Mouse (Mus musculus) hindbrain, embryonic 15.5 days (tissue): Measurements from ENCODE around the gene Olfr1315-ps1. TPM values are rescaled to one million over a fixed set of nuclear protein-coding genes. Genes with fewer than 3 reads are reported as not detected.

Experiments
- ATAC-seq: fragments of 200-750 bp; cut with Nextera tagmentation; 2 replicates; pipeline ENCODE4 v1.8.0; 2017; ENCODE audit warnings: low read depth, moderate number of reproducible peaks, moderate TSS enrichment; ENCODE audit not compliant: low FRiP score
- H3K27ac ChIP-seq: fragments of 300-500 bp; sonication (generic); replicated peaks from 2 replicates; pipeline ENCODE4 v1.5.1; 2015; ENCODE audit warnings: mild to moderate bottlenecking, inconsistent platforms
- H3K27me3 ChIP-seq: fragments of 300-500 bp; sonication (generic); 2 replicates; pipeline ENCODE4 v1.6.1; 2015; ENCODE audit warnings: control low read depth, inconsistent platforms
- H3K36me3 ChIP-seq: fragments of 300-500 bp; sonication (generic); 2 replicates; pipeline ENCODE4 v1.6.1; 2015; ENCODE audit warnings: control low read depth, inconsistent platforms
- H3K4me1 ChIP-seq: fragments of 300-500 bp; sonication (generic); replicated peaks from 2 replicates; pipeline ENCODE4 v1.6.1; 2015; ENCODE audit warnings: control low read depth, inconsistent platforms
- H3K4me2 ChIP-seq: fragments of 300-500 bp; sonication (generic); 2 replicates; pipeline ENCODE4 v1.6.1; 2015; ENCODE audit warnings: moderate library complexity, mild to moderate bottlenecking, inconsistent platforms
- H3K4me3 ChIP-seq: fragments of 300-500 bp; sonication (generic); 2 replicates; pipeline ENCODE4 v1.5.1; 2015; ENCODE audit warnings: mild to moderate bottlenecking, inconsistent platforms
- H3K9ac ChIP-seq: fragments of 300-500 bp; sonication (generic); 2 replicates; pipeline ENCODE4 v1.6.1; 2015; ENCODE audit warnings: inconsistent platforms
- H3K9me3 ChIP-seq: fragments of 300-500 bp; sonication (generic); 2 replicates; pipeline ENCODE4 v1.6.1; 2016; ENCODE audit warnings: control low read depth, inconsistent platforms
- WGBS: fragments of 180-500 bp; shearing (Covaris S2); methylation state at CpG from one replicate; pipeline ENCODE4 v1.1.7; 2015; 5-methylcytosine and 5-hydroxymethylcytosine counted together
- polyA plus RNA-seq: library from polyadenylated mRNA; unstranded; fragments of >200 nt; fragmentation: Nextera tagmentation; extraction: Ambion mirVana; gene quantifications from 2 replicates; pipeline ENCODE4 v1.2.1, GENCODE M21; 2015

Gene Olfr1315-ps1
- polyA plus RNA-seq: not detected in 2 replicates

DNA sequence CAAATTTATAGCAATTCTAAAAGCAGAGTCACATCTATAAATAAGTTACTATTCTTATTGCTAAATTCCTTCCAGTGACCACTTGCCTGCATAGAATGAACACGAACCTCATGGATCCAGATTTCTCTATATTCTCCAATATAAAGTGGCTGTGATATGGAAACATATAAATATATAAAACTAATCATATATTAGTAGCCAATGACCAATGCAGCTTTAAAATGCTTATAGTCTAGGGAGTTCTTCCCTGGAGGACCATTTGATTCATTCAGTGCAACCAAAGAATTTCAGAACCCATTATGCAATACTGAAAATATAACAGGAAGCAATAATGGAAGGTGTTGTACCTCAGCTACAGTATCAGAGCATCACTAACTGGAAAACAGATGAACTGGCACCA is at the start of gene Olfr1315-ps1:
Olfr1315-ps1 (minus strand) TSS at position 101 of the 400 bp plus-strand sequence.
- Histone ChIP-seq H3K27me3 (no peaks in the 10 kb centered on the region), H3K4me1 (no peaks in the 10 kb centered on the region), H3K36me3 (no peaks in the 10 kb centered on the region), H3K9me3 (no peaks in the 10 kb centered on the region), H3K9ac (no peak within 1 kb of the TSS), H3K4me3 (no peak within 1 kb of the TSS), H3K4me2 (no peak within 1 kb of the TSS), H3K27ac (no peak within 1 kb of the TSS)
- ATAC-seq: no peak
- 78% methylated on average over 1 of the region's 1 CpGs for WGBS

DNA sequence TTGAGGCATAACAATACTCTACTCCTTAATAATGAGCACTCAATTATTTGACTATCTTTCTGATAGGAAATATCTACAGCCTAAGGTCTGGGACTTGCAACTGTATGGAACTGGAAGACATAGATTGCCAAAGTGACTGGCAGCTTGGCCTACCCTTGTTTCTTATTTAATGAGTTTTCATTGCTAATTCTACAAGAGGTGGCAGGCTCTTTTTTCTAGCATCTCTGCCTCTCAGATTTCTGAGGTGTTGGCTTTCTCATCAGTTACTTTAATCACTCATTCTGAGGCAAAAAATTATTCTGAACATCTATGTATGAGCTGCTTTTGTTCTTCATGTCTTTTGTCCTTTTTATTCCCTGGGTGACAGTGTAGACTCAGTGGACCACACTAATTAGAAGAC is 38.7 kb upstream of the Olfr1315-ps1 start, which contains the start of gene Olfr1318:
Olfr1318 (plus strand) TSS at position 301 of the 400 bp plus-strand sequence.
- Histone ChIP-seq H3K4me2 (no peak within 1 kb of the TSS), H3K27ac (no peak within 1 kb of the TSS), H3K9me3 (no peaks in the 10 kb centered on the region), H3K27me3 (no peaks in the 10 kb centered on the region), H3K4me3 (no peak within 1 kb of the TSS), H3K36me3 (no peaks in the 10 kb centered on the region), H3K4me1 (no peaks in the 10 kb centered on the region), H3K9ac (no peak within 1 kb of the TSS)
- ATAC-seq: no peak

- Histone ChIP-seq H3K4me2 (no peak within 1 kb of the TSS), H3K36me3 (no peaks in the 10 kb centered on the region), H3K4me3 (no peak within 1 kb of the TSS), H3K4me1 (no peaks in the 10 kb centered on the region), H3K9ac (no peak within 1 kb of the TSS), H3K27ac (no peak within 1 kb of the TSS), H3K9me3 (no peaks in the 10 kb centered on the region), H3K27me3 (no peaks in the 10 kb centered on the region)
- ATAC-seq: no peak
- 84% methylated on average over 2 of the region's 2 CpGs for WGBS
These were observed 24.8 kb upstream of the Olfr1315-ps1 start, which contains the start of gene Olfr1317 for GRCm38 (mm10) chr2:112140029-112140428. Olfr1317 (plus strand) TSS chr2:112140329.

DNA sequence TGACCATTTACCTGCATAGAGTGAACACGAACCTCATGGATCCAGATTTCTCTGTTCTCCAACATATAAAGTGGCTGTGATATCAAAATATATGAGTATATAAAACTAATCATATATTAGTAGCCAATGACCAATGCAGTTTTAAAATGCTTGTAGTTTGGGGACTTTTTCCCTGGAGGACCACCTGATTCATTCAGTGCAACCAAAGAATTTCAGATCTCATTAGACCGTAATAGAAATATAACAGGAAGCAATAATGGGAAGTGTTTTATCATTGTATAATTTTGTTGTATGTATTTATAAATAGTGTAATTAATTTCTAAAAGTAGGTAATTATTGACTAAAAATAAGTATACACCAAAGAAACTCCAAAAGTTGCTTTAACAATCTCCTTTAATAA is 19.6 kb upstream of the Olfr1315-ps1 start, which contains the start of gene Olfr1316:
Olfr1316 (minus strand) TSS at position 101 of the 400 bp plus-strand sequence.
- Histone ChIP-seq H3K27me3 (no peaks in the 10 kb centered on the region), H3K9me3 (no peaks in the 10 kb centered on the region), H3K4me3 (no peak within 1 kb of the TSS), H3K4me2 (no peak within 1 kb of the TSS), H3K36me3 (no peaks in the 10 kb centered on the region), H3K27ac (no peak within 1 kb of the TSS), H3K4me1 (no peaks in the 10 kb centered on the region), H3K9ac (no peak within 1 kb of the TSS)
- WGBS: 89% methylated on average over 2 of the region's 2 CpGs
- no peak for ATAC-seq

DNA sequence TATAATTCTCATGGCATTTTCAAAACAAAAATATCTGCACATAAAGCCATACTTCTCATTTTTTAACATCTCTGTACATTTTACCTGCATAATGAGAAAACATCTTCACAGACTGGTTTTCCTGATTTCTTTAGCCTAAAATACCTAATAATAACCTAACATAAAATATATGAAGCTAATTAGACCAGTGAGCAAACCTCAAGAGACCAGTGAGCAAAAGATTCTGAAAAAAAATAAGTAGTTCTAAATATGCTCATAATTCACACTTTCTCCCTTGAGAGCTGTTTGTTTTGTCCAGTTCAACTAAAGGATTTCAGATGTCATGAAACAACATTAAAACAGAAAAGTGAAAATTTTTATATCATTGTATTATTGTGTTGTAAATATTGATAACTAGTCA is 18.6 kb downstream of the Olfr1315-ps1 start, which contains the start of gene Olfr1314:
Olfr1314 (minus strand) TSS at position 101 of the 400 bp plus-strand sequence.
- Histone ChIP-seq H3K4me3 (no peak within 1 kb of the TSS), H3K4me1 (no peaks in the 10 kb centered on the region), H3K27me3 (no peaks in the 10 kb centered on the region), H3K9me3 (no peaks in the 10 kb centered on the region), H3K27ac (no peak within 1 kb of the TSS), H3K4me2 (no peak within 1 kb of the TSS), H3K36me3 (no peaks in the 10 kb centered on the region), H3K9ac (no peak within 1 kb of the TSS)
- no peak for ATAC-seq

- H3K27ac ChIP-seq: no peak within 1 kb of the TSS
- H3K9ac ChIP-seq: no peak within 1 kb of the TSS
- H3K9me3 ChIP-seq: no peaks in the 10 kb centered on the region
- no peak for ATAC-seq
- no peaks in the 10 kb centered on the region for H3K36me3 ChIP-seq
- no peaks in the 10 kb centered on the region for H3K27me3 ChIP-seq
- H3K4me3 ChIP-seq: no peak within 1 kb of the TSS
- no peak within 1 kb of the TSS for H3K4me2 ChIP-seq
- no peaks in the 10 kb centered on the region for H3K4me1 ChIP-seq
These were observed 37.5 kb downstream of the Olfr1315-ps1 start, which contains the start of gene Olfr1313 for GRCm38 (mm10) chr2:112077743-112078142. Olfr1313 (minus strand) TSS chr2:112077843.

Other genes with a start within 250 kb of the Olfr1315-ps1 start
- not detected in 2 replicates for gene Olfr1305, start 238.3 kb downstream of the Olfr1315-ps1 start, polyA plus RNA-seq
- not detected in 2 replicates for gene Olfr1306, start 199.2 kb downstream of the Olfr1315-ps1 start, polyA plus RNA-seq
- 0.01 TPM in 1 of 2 replicates, not detected in the other for gene Olfr1307, start 166.0 kb downstream of the Olfr1315-ps1 start, polyA plus RNA-seq
- gene Olfr1308, start 150.5 kb downstream of the Olfr1315-ps1 start, polyA plus RNA-seq: not detected in 2 replicates
- gene Olfr1309, start 125.2 kb downstream of the Olfr1315-ps1 start, polyA plus RNA-seq: not detected in 2 replicates
- not detected in 2 replicates for gene Olfr1310, start 102.7 kb downstream of the Olfr1315-ps1 start, polyA plus RNA-seq
- not detected in 2 replicates for gene Olfr1311, start 91.0 kb downstream of the Olfr1315-ps1 start, polyA plus RNA-seq
- gene Olfr1312, start 65.2 kb downstream of the Olfr1315-ps1 start, polyA plus RNA-seq: not detected in 2 replicates
- not detected in 2 replicates for gene Olfr1313, start 37.6 kb downstream of the Olfr1315-ps1 start, polyA plus RNA-seq
- gene Olfr1314, start 18.7 kb downstream of the Olfr1315-ps1 start, polyA plus RNA-seq: 0.05 TPM in 1 of 2 replicates, not detected in the other
- gene Olfr1316, start 19.5 kb upstream of the Olfr1315-ps1 start, polyA plus RNA-seq: not detected in 2 replicates
- not detected in 2 replicates for gene Olfr1317, start 24.9 kb upstream of the Olfr1315-ps1 start, polyA plus RNA-seq
- gene Olfr1318, start 38.8 kb upstream of the Olfr1315-ps1 start, polyA plus RNA-seq: 0.07 and 0.16 TPM in 2 replicates
- gene Lpcat4, start 124.0 kb upstream of the Olfr1315-ps1 start, polyA plus RNA-seq: 24.4 and 27.4 TPM in 2 replicates
- 0.04 and 0.05 TPM in 2 replicates for gene Nutm1, start 143.9 kb upstream of the Olfr1315-ps1 start, polyA plus RNA-seq
- 180 and 199 TPM in 2 replicates for gene Nop10, start 146.5 kb upstream of the Olfr1315-ps1 start, polyA plus RNA-seq
- 16.4 and 16.9 TPM in 2 replicates for gene Slc12a6, start 150.4 kb upstream of the Olfr1315-ps1 start, polyA plus RNA-seq
- not detected in 2 replicates for gene Gm21985, start 150.9 kb upstream of the Olfr1315-ps1 start, polyA plus RNA-seq